Mouse (Mus musculus): ENCODE measurements around the gene Plekhn1. TPM values are rescaled to one million over a fixed set of nuclear protein-coding genes. Genes with fewer than 3 reads are reported as not detected.

Gene Plekhn1
- polyA plus RNA-seq, 1 experiment from 2014 or later = 21.2 TPM

GRCm38 (mm10) chr4:156194346-156194745 is 40.3 kb downstream of the Plekhn1 start:
- Histone ChIP-seq H3K4me3 (ENCODE audit: low read depth, low read length) (no peak overlapping the region), H3K9me3 (ENCODE audit: control insufficient read depth, low read depth, low read length) (no peaks in the 10 kb centered on the region), H3K9ac (replicated peaks; ENCODE audit: low read depth, low read length) (no peak overlapping the region), H3K4me1 (ENCODE audit: control insufficient read depth, insufficient read depth, low read length) (peaks cover 47% of the 10 kb centered on the region), H3K36me3 (ENCODE audit: control insufficient read depth, insufficient read depth, low read length) (peaks cover 31% of the 10 kb centered on the region), H3K27me3 (ENCODE audit: control insufficient read depth, insufficient read depth, low read length) (no peaks in the 10 kb centered on the region), H3K27ac (ENCODE audit: low read length) (no peak overlapping the region), H3K4me2 (replicated peaks; ENCODE audit: low read depth, low read length) (0 out of 2 replicates have a peak overlapping the region, but pooled peaks have one; percentile 1)
- ATAC-seq (ENCODE audit: insufficient number of reproducible peaks, insufficient read depth, low FRiP score, low read depth) = no peak
- 49% methylated on average over 6 of the region's 6 CpGs for WGBS

- Histone ChIP-seq H3K9ac (replicated peaks; ENCODE audit: low read depth, low read length) (no peak overlapping the region), H3K36me3 (ENCODE audit: control insufficient read depth, insufficient read depth, low read length) (peaks cover 31% of the 10 kb centered on the region), H3K4me3 (ENCODE audit: low read depth, low read length) (no peak overlapping the region), H3K4me2 (replicated peaks; ENCODE audit: low read depth, low read length) (0 out of 2 replicates have a peak overlapping the region, but pooled peaks have one; percentile 10), H3K27me3 (ENCODE audit: control insufficient read depth, insufficient read depth, low read length) (no peaks in the 10 kb centered on the region), H3K27ac (ENCODE audit: low read length) (no peak overlapping the region), H3K4me1 (ENCODE audit: control insufficient read depth, insufficient read depth, low read length) (peaks cover 50% of the 10 kb centered on the region), H3K9me3 (ENCODE audit: control insufficient read depth, low read depth, low read length) (no peaks in the 10 kb centered on the region)
- 63% methylated on average over 5 of the region's 5 CpGs for WGBS
- ATAC-seq (ENCODE audit: insufficient number of reproducible peaks, insufficient read depth, low FRiP score, low read depth) = no peak
Measured at GRCm38 (mm10) chr4:156193906-156194305, 40.8 kb downstream of the Plekhn1 start.

GRCm38 (mm10) chr4:156193200-156193590 is 41.5 kb downstream of the Plekhn1 start:
- H3K9ac ChIP-seq (replicated peaks; ENCODE audit: low read depth, low read length) = no peak overlapping the region
- whole genome bisulfite sequencing = 21% methylated on average over 2 of the region's 2 CpGs
- ATAC-seq (ENCODE audit: insufficient number of reproducible peaks, insufficient read depth, low FRiP score, low read depth) = no peak
- peaks cover 31% of the 10 kb centered on the region for H3K36me3 ChIP-seq (ENCODE audit: control insufficient read depth, insufficient read depth, low read length)
- no peak overlapping the region for H3K4me3 ChIP-seq (ENCODE audit: low read depth, low read length)
- H3K9me3 ChIP-seq (ENCODE audit: control insufficient read depth, low read depth, low read length) = no peaks in the 10 kb centered on the region
- H3K4me2 ChIP-seq (replicated peaks; ENCODE audit: low read depth, low read length) = 0 out of 2 replicates have a peak overlapping the region, but pooled peaks have one; percentile 10
- peaks cover 49% of the 10 kb centered on the region for H3K4me1 ChIP-seq (ENCODE audit: control insufficient read depth, insufficient read depth, low read length)
- no peaks in the 10 kb centered on the region for H3K27me3 ChIP-seq (ENCODE audit: control insufficient read depth, insufficient read depth, low read length)
- H3K27ac ChIP-seq (ENCODE audit: low read length) = peak overlapping the region; percentile 74; the same call in 1 of the 2 replicates

GRCm38 (mm10) chr4:156192421-156193199 is 42.0 kb downstream of the Plekhn1 start:
- peaks cover 31% of the 10 kb centered on the region for H3K36me3 ChIP-seq (ENCODE audit: control insufficient read depth, insufficient read depth, low read length)
- peaks cover 49% of the 10 kb centered on the region for H3K4me1 ChIP-seq (ENCODE audit: control insufficient read depth, insufficient read depth, low read length)
- no peaks in the 10 kb centered on the region for H3K9me3 ChIP-seq (ENCODE audit: control insufficient read depth, low read depth, low read length)
- no peak overlapping the region; the same call in 1 of the 2 replicates for H3K4me2 ChIP-seq (replicated peaks; ENCODE audit: low read depth, low read length)
- no peak overlapping the region for H3K4me3 ChIP-seq (ENCODE audit: low read depth, low read length)
- H3K27ac ChIP-seq (ENCODE audit: low read length) = peak overlapping the region; percentile 74; the same call in 1 of the 2 replicates
- no peak overlapping the region for H3K9ac ChIP-seq (replicated peaks; ENCODE audit: low read depth, low read length)
- 44% methylated on average over 8 of the region's 8 CpGs for WGBS
- H3K27me3 ChIP-seq (ENCODE audit: control insufficient read depth, insufficient read depth, low read length) = no peaks in the 10 kb centered on the region
- ATAC-seq (ENCODE audit: insufficient number of reproducible peaks, insufficient read depth, low FRiP score, low read depth) = peak; percentile 21; the same call in 1 of the 2 replicates

- Histone ChIP-seq H3K4me2 (replicated peaks; ENCODE audit: low read depth, low read length) (no peak overlapping the region), H3K9ac (replicated peaks; ENCODE audit: low read depth, low read length) (no peak overlapping the region), H3K9me3 (ENCODE audit: control insufficient read depth, low read depth, low read length) (no peaks in the 10 kb centered on the region), H3K4me3 (ENCODE audit: low read depth, low read length) (no peak overlapping the region), H3K27me3 (ENCODE audit: control insufficient read depth, insufficient read depth, low read length) (no peaks in the 10 kb centered on the region), H3K4me1 (ENCODE audit: control insufficient read depth, insufficient read depth, low read length) (peaks cover 41% of the 10 kb centered on the region), H3K36me3 (ENCODE audit: control insufficient read depth, insufficient read depth, low read length) (peaks cover 33% of the 10 kb centered on the region), H3K27ac (ENCODE audit: low read length) (peak overlapping the region; percentile 58; the same call in 1 of the 2 replicates)
- 36% methylated on average over 6 of the region's 6 CpGs for WGBS
- peak; percentile 63 for ATAC-seq (ENCODE audit: insufficient number of reproducible peaks, insufficient read depth, low FRiP score, low read depth)
Measured at GRCm38 (mm10) chr4:156188811-156189323, 45.8 kb downstream of the Plekhn1 start.

GRCm38 (mm10) chr4:156188162-156188810 is 46.4 kb downstream of the Plekhn1 start:
- H3K4me1 ChIP-seq (ENCODE audit: control insufficient read depth, insufficient read depth, low read length) = peaks cover 35% of the 10 kb centered on the region

GRCm38 (mm10) chr4:156185950-156186850 is 48.5 kb downstream of the Plekhn1 start:
- peaks cover 27% of the 10 kb centered on the region for H3K4me1 ChIP-seq (ENCODE audit: control insufficient read depth, insufficient read depth, low read length)
- H3K9ac ChIP-seq (replicated peaks; ENCODE audit: low read depth, low read length) = no peak overlapping the region; the same call in 1 of the 2 replicates
- H3K27me3 ChIP-seq (ENCODE audit: control insufficient read depth, insufficient read depth, low read length) = no peaks in the 10 kb centered on the region
- WGBS = 21% methylated on average over 31 of the region's 31 CpGs
- no peak; the same call in 1 of the 2 replicates for ATAC-seq (ENCODE audit: insufficient number of reproducible peaks, insufficient read depth, low FRiP score, low read depth)
- peak overlapping the region; percentile 24 for H3K4me2 ChIP-seq (replicated peaks; ENCODE audit: low read depth, low read length)
- H3K9me3 ChIP-seq (ENCODE audit: control insufficient read depth, low read depth, low read length) = no peaks in the 10 kb centered on the region
- no peak overlapping the region for H3K27ac ChIP-seq (ENCODE audit: low read length)
- H3K36me3 ChIP-seq (ENCODE audit: control insufficient read depth, insufficient read depth, low read length) = peaks cover 25% of the 10 kb centered on the region
- no peak overlapping the region for H3K4me3 ChIP-seq (ENCODE audit: low read depth, low read length)

More at GRCm38 (mm10) chr4:156188162-156188810, 46.4 kb downstream of the Plekhn1 start:
- peaks cover 30% of the 10 kb centered on the region for H3K36me3 ChIP-seq (ENCODE audit: control insufficient read depth, insufficient read depth, low read length)
- no peaks in the 10 kb centered on the region for H3K27me3 ChIP-seq (ENCODE audit: control insufficient read depth, insufficient read depth, low read length)
- H3K9me3 ChIP-seq (ENCODE audit: control insufficient read depth, low read depth, low read length) = no peaks in the 10 kb centered on the region
- H3K27ac ChIP-seq (ENCODE audit: low read length) = no peak overlapping the region
- no peak overlapping the region for H3K4me2 ChIP-seq (replicated peaks; ENCODE audit: low read depth, low read length)
- ATAC-seq (ENCODE audit: insufficient number of reproducible peaks, insufficient read depth, low FRiP score, low read depth) = no peak
- WGBS = 76% methylated on average over 5 of the region's 5 CpGs
- H3K4me3 ChIP-seq (ENCODE audit: low read depth, low read length) = no peak overlapping the region
- H3K9ac ChIP-seq (replicated peaks; ENCODE audit: low read depth, low read length) = no peak overlapping the region

Data from stomach, embryonic 14.5 days (tissue).